Mouse (Mus musculus): ENCODE data around the gene Mael.

DNA sequence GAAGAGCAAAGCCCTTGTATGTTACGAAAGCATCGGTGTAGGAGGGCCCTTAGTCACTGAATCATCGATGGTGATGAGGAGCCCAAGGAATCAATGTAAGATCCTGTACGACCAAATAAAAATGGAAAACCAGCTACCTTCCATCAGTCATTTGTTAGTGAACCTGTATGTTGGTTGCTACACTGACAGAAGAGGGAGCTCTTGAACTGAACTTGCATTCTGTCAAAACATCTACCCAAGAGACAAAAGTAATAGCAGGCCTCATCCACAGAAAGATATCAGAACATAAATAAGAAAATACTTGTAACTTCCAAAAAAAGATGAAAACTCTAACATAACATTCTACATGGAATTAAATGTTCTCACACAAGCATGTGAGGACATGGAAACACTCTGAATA lies 24.4 kb downstream of the Mael start:
- TF ChIP-seq FLI1 (IDR thresholded peaks at IDR 0.05; ENCODE audit: low read length): no peak
- TF ChIP-seq GATA1 (IDR thresholded peaks at IDR 0.05; ENCODE audit: borderline replicate concordance, low read length): no peak

All from megakaryocyte, embryonic 14.5 days (primary cell).